Mouse (Mus musculus) brain, embryonic 14.5 days (tissue): ENCODE measurements at regions not wholly inside any gene's neighbourhood (a gene's known extent, or its start where the extent isn't known, plus 50 kb on each side); places are given as distances from the start of the nearest gene placed in this dataset.
A peak's percentile ranks its signal among the peaks of the same experiment; 100 is the strongest.

Experiments
- DNase-seq: peaks from one replicate; pipeline ENCODE4 v3.0.0-alpha.2; 2011; ENCODE audit warnings: low read depth
- CTCF ChIP-seq: fragments of 200-500 bp; IDR thresholded peaks from 2 replicates; pipeline ENCODE4 v1.5.1; 2012; ENCODE audit warnings: inconsistent platforms, mild to moderate bottlenecking, moderate library complexity, borderline replicate concordance; ENCODE audit not compliant: insufficient read depth, insufficient read length; ENCODE audit errors: extremely low read depth
- POLR2A ChIP-seq: fragments of 200-500 bp; IDR thresholded peaks from 2 replicates; pipeline ENCODE4 v1.6.1; 2012; ENCODE audit warnings: mild to moderate bottlenecking, inconsistent platforms, borderline replicate concordance; ENCODE audit not compliant: poor library complexity, insufficient read depth, insufficient read length, severe bottlenecking; ENCODE audit errors: extremely low read depth

DNA sequence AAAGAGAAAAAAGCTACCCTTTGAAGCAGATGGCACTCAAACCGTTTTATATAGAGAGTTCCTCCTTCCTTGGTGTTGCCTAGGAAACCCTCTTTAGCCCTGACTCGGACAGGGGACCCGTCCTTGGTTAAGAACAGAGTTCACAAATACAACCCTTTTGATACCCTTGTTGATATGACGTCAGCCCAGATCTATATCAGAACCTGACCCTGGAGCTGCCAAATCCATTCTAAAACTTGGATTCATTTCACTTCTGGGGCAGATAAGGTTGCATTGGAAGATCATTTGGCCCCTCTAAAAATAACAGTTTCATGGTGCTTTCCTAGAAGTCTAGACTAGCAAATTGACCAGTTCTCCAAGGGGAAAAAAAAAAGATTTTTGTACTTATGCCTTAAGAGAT lies 271.2 kb downstream of the Mreg start:
- TF ChIP-seq POLR2A (no peak), CTCF (no peak)
- peak; percentile 5 for DNase-seq

DNA sequence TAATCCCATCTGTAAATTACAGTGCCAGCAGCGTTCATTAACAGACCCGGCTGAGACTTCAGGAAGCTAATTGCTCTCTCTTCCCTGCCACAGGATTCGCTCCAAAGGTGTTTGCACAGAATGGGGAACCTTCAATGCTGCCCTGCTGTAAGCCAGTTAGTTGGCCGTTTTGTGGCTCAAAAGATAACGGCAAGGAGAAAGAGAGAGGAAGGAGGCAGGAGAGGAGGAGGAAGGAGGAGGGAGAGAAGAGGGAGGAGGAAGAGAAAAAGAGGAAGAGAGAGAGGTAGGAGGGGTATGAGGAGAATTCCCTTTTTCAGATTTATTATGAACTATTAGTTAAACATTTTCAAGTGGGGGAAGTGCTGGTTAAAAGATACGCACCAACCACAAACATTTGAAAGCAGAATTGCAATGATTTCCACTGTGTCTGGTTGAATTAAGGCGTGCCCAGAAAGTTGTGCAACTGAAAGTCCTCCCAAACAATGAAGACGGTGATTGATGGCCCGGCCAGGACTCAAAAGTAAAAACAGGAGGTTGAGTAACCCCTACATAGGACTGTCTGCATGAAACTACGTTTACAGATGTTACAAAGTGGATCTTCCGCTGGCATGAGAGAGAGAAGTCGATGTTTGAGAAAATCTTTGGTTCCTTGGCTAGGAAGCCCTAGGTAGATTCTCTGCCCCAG lies 273.6 kb downstream of the Mreg start:
- TF ChIP-seq CTCF (no peak), POLR2A (no peak)
- DNase-seq, result no peak

DNA sequence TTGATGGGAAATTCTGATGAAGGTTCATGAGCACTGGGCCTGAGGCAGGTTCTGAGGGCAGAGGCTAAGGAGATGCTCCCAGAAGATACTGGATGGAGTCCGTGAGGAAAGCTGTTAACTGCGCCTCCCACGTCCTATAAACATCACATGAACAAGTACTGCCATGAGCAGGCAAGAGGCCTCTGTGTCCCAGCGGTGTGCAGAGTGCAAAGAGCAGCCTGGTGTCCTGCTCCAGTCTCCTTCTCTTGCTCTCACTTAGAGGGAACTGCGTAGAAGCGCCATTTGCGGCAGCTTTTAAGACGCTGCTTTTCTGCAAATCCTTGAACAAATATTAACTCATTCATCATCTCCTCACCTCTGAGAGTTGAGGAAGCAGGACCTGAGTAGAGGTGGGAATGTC lies 274.2 kb downstream of the Mreg start:
- no peak for TF ChIP-seq CTCF
- no peak for TF ChIP-seq POLR2A
- peak; percentile 36 for DNase-seq

DNA sequence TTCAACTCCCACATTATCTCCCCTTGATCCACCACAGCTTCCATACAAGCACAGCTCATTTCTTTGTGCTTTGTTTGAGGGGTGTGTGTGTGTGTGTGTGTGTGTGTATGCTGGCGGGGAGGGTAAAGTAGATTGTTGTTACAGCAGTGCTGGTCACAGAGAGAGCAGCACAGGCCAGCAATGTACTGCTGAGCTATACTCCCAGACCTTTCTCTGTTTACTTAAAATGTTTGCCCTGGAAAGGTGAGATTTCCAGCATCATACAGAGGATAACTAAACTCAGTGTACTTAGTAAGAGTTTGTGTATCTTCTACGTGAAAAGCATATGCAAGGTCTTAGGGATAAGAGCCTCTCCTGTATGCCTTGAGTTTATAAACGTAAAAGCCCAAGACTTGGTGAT lies 274.9 kb downstream of the Mreg start:
- TF ChIP-seq CTCF (no peak), POLR2A (no peak)
- DNase-seq, result no peak

DNA sequence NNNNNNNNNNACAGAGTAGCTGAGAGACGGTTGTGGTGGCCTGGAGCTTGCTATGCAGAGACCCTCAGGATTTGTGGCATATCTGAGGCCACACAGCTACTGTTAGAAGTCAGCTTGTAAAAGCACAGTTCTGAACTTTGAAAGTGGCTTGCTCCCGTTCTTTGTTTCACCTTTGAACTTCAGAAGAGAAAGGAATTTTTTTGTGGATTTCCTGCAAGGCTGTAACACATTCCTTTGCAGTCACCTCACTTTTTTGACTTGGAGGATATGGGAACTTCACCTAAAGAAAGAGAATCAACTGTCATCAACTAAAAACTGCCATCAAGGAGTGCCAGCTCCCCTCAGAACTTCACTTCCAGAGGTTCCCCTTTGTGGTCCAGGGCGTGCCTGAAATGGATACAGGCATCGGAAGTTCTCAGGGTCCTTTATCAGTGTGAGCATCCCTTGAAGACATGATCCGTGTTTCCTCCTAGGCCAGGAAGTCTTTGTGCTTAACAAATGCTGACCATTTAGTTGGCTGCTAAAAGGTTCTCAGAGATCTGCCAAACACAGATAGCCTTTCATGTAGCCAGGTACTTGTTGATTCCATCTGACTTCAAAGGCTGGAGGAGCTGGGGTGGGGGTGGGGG lies 275.5 kb downstream of the Mreg start:
- no peak for DNase-seq
- TF ChIP-seq POLR2A (no peak), CTCF (no peak)

DNA sequence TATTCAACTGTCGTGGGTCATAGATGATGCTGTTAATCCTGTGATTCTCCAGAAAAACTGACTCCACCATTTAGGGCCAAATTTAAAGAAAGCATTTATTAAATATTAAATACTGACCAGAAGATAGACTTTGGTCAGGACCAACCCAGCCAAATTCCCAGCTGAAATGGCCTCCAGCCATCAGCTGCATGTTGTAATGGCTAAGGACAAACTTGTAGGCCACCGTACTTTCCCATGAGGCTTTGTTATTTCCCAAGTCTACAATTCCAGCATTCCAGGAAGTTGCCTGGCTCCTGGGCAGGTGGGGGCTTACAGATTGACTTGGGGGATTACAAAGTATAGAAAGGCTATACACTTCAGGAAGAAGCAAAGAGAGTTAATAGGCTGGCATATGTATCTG lies 272.5 kb upstream of the Fn1 start:
- TF ChIP-seq POLR2A (no peak), CTCF (no peak)
- no peak for DNase-seq

DNA sequence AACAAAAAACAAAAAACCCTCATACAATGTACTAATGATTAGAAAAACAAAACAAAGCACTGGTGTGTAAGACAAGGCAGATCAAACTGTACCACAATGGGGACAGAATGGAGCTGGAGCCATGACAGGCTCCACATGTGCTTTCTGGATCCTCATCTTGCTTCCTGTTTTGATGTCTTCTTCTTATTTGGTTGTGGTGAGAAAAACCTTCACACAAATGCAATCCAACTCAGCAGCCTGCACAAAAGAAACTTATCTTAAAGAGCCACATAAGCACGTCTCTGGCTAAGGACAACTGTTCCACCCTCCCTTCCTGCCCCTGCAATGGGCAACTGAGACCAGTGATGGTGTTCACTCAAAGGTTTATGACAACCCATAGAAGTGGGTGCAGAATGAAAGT lies 271.9 kb upstream of the Fn1 start:
- DNase-seq, result no peak
- TF ChIP-seq POLR2A (no peak), CTCF (no peak)

DNA sequence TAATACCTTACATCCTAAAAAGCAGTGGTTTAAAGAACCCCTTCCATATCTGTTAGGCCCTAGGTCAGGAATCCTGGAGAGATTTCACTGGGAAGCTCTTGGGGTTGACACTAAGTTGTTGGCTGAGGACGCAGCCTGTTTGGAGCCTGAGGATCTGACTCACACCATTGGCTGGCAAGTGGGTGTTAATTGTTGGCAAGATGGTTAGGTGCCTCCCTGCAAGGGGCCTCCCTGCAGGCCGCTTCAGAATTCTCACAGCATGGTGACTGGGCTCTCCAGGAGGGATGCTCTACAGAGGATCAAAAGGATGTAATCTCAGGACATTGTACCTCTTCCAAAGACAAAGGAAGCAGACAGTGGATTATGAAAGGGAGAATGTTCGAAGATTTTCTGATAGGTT lies 270.7 kb upstream of the Fn1 start:
- DNase-seq, result no peak
- TF ChIP-seq CTCF (no peak), POLR2A (no peak)

DNA sequence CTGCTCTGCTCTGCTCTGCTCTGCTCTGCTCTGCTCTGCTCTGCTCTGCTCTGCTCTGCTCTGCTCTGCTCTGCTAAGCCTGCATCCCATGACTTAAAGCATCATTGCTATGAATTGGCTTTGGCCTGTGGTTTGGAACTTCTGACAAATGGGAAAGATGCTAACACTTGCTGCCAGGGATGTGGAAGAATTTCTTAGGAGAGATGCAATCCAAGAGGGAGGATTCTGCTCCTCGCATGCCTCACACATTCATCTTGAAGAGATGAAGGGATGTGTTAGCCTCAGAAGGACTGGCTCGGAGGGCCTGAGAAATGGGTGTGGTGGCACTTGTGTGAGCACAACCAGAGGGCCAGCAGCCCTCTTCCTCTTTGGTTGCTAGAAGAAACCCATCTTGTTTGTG lies 268.5 kb upstream of the Fn1 start:
- no peak for DNase-seq
- no peak for TF ChIP-seq POLR2A
- no peak for TF ChIP-seq CTCF

DNA sequence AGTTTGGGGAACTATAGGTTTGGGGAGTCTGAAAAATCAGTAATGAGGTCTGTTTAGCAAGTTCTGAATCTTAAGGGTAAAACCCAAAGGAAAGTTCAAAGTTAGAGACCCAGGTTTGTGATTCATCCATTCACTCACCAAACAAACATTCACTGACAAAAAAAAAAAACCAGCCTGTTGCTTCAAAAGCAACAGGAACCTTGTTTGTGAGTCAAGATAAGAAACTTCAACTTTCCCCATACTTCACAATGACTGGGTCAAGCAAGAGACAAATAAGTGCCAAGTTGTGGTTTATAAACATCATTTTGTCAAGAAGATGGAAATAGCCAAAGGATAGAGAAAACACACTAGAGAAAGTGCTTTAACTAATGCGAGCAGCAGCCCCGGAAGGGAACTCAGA lies 266.9 kb upstream of the Fn1 start:
- DNase-seq, result no peak
- no peak for TF ChIP-seq POLR2A
- TF ChIP-seq CTCF, result no peak

DNA sequence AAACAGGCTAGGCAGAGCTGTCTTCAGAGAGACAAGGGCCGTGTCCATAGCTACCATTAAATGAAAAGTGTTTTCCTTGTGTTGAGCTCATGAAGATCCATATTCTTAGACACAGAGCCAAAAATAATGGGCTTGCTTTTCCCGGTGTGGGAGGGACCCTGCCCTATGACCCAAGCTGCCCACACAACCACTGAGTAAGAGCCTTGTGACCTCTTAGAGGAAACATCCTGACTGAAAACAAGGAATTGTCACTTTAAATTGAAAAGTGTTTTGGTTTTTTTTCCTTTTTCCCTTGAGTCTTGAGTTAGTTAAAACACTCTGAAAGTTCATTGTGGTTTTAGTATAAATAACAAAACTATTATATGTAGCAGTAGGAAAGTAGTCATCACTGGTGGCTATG lies 264.0 kb upstream of the Fn1 start:
- no peak for TF ChIP-seq POLR2A
- TF ChIP-seq CTCF, result no peak
- DNase-seq, result no peak

DNA sequence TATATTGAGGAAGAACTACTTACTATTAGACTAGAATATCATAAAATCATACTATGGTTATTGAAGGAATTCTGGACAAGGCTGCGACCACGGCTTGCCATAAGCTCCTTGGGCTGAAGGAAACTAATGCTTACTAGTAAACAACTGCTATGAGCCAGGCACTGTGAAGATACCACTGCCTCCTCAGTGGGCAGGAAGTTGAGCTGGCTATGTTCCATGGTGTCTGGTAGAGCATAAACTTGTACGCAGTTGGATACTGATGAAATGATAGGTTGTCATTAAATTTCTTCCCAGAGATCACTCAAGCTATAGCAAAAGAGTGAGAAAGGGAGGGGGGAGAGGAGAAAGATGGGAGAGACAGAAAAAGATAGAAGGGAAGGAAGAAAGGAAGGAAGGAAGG lies 261.4 kb upstream of the Fn1 start:
- TF ChIP-seq POLR2A (no peak), CTCF (no peak)

More for the DNA sequence above, 261.4 kb upstream of the Fn1 start:
- DNase-seq, result no peak
